ENCODE assay signal across 7 mouse cellular contexts in genomic region chr10:23788056-23788600, GRCm38 (mm10). TPM values are rescaled to one million over a fixed set of nuclear protein-coding genes. Genes with fewer than 3 reads are reported as not detected.
DNase-seq lines count a peak whose midpoint lies in the region; ATAC-seq lines count a peak whose summit lies in the region.

No protein-coding gene starts in this region.

- H3K9me3 ChIP-seq in forebrain, embryonic 15.5 days = no peaks in the 10 kb centered on the region
- H3K9me3 ChIP-seq in liver, embryonic 13.5 days (replicated peaks) = no peaks in the 10 kb centered on the region

- H3K4me2 ChIP-seq in forebrain, embryonic 15.5 days (replicated peaks) = peak overlapping the region; percentile 59
- peak overlapping the region; percentile 79 for H3K4me2 ChIP-seq in liver, embryonic 13.5 days

- WGBS in forebrain, embryonic 15.5 days = 11% methylated on average over 8 of the region's 8 CpGs
- WGBS in liver, embryonic 13.5 days (ENCODE audit: insufficient replicate concordance) = 6% methylated on average over 8 of the region's 8 CpGs

- ATAC-seq in forebrain, embryonic 15.5 days (replicated peaks) = no peak
- no peak for ATAC-seq in liver, embryonic 13.5 days (ENCODE audit: low read depth)
- ATAC-seq in monocyte, adult 5-6 weeks (replicated peaks; ENCODE audit: insufficient number of reproducible peaks, low FRiP score, low TSS enrichment, poor library complexity, severe bottlenecking) = no peak

- H3K27me3 ChIP-seq in forebrain, embryonic 15.5 days = no peaks in the 10 kb centered on the region
- no peaks in the 10 kb centered on the region for H3K27me3 ChIP-seq in liver, embryonic 13.5 days

- H3K27ac ChIP-seq in forebrain, embryonic 15.5 days (replicated peaks) = no peak overlapping the region; the same call in 1 of the 2 replicates
- peak overlapping the region; percentile 87 for H3K27ac ChIP-seq in liver, embryonic 13.5 days

- peak overlapping the region; percentile 63 for H3K9ac ChIP-seq in forebrain, embryonic 15.5 days (replicated peaks)
- H3K9ac ChIP-seq in liver, embryonic 13.5 days = peak overlapping the region; percentile 84

- H3K4me3 ChIP-seq in forebrain, embryonic 15.5 days = peak overlapping the region; percentile 77
- peak overlapping the region; percentile 96 for H3K4me3 ChIP-seq in liver, embryonic 13.5 days (replicated peaks)

- DNase-seq in 3T3-L1 (ENCODE audit: low read depth, low spot score) (peak; percentile 35), 416B (ENCODE audit: low read depth) (peak; percentile 51)
- no peak for DNase-seq in liver, embryonic 13.5 days
- no peak for DNase-seq in adrenal gland, postnatal 14 days
- no peak for DNase-seq in frontal cortex, postnatal 14 days (ENCODE audit: low spot score in 2 of 2)

- peaks cover 26% of the 10 kb centered on the region for H3K36me3 ChIP-seq in forebrain, embryonic 15.5 days
- H3K36me3 ChIP-seq in liver, embryonic 13.5 days = peaks cover 35% of the 10 kb centered on the region

- H3K4me1 ChIP-seq in forebrain, embryonic 15.5 days = peaks cover 34% of the 10 kb centered on the region
- peaks cover 41% of the 10 kb centered on the region for H3K4me1 ChIP-seq in liver, embryonic 13.5 days (replicated peaks)

RNA-seq across cellular contexts. Expression of gene Rps12, which starts 1.1 kb away (rescaled TPM):
- 113 and 122 TPM in 2 replicates for polyA plus RNA-seq in forebrain, embryonic 15.5 days (2015; fragmentation: Nextera tagmentation; extraction: Ambion mirVana)
- polyA plus RNA-seq in liver, embryonic 13.5 days (2015; fragmentation: Nextera tagmentation; extraction: Ambion mirVana) = 206 and 209 TPM in 2 replicates
- total RNA-seq in adrenal gland, postnatal 14 days (2021) = 463 and 535 TPM in 2 replicates
- 937 to 1,684 TPM (median 1,621 TPM) in 3 replicates for total RNA-seq in monocyte, adult 5-6 weeks (2017)

RNA-seq across cellular contexts. Expression of gene Slc18b1, which starts 8.7 kb away (rescaled TPM):
- polyA plus RNA-seq in forebrain, embryonic 15.5 days (2015; fragmentation: Nextera tagmentation; extraction: Ambion mirVana) = 15.8 and 16.5 TPM in 2 replicates
- polyA plus RNA-seq in liver, embryonic 13.5 days (2015; fragmentation: Nextera tagmentation; extraction: Ambion mirVana) = 2.1 and 2.9 TPM in 2 replicates
- total RNA-seq in adrenal gland, postnatal 14 days (2021) = 25.1 and 33.2 TPM in 2 replicates
- total RNA-seq in monocyte, adult 5-6 weeks (2017) = not detected in 3 replicates

Comparison
In these comparisons a context has a peak if more than half of its experiments do, and no peak if none do; other contexts are left out.
1. DNase-seq: peak in 3T3-L1 (single experiment) and 416B (single experiment); none in liver, embryonic 13.5 days (single experiment), adrenal gland, postnatal 14 days (single experiment) and frontal cortex, postnatal 14 days (0 of 2).
2. RNA of gene Slc18b1, which starts 8.7 kb away (total RNA-seq): 25.1 to 33.2 TPM in adrenal gland, postnatal 14 days; not detected in monocyte, adult 5-6 weeks; every median in the first group is over 10 times any median in the second.